Mouse (Mus musculus) CH12.LX (cell line): ENCODE results near the gene Cnot2. TPM values are rescaled to one million over a fixed set of nuclear protein-coding genes. Genes with fewer than 3 reads are reported as not detected.

Experiments
- DNase-seq: peaks from one replicate; pipeline ENCODE4 v3.0.0-alpha.2; 2013; ENCODE audit errors: extremely low read depth
- H3K27ac ChIP-seq: 2 replicates; pipeline ENCODE4 v1.5.1; 2012; ENCODE audit warnings: low read depth, mild to moderate bottlenecking, control low read depth, moderate library complexity; ENCODE audit not compliant: insufficient read depth
- H3K27me3 ChIP-seq: replicated peaks from 2 replicates; pipeline ENCODE3; 2012; ENCODE audit warnings: inconsistent platforms
- H3K36me3 ChIP-seq, 2 experiments: replicated peaks in 1 of 2; 2 replicates each; pipeline versions ENCODE3 to v1.6.1; 2012; ENCODE audit warnings: inconsistent platforms in 1 of 2, low read length in 1 of 2, mild to moderate bottlenecking in 1 of 2, mixed read lengths in 1 of 2, moderate library complexity in 1 of 2; ENCODE audit not compliant: control insufficient read depth in 1 of 2, insufficient read depth in 1 of 2
- H3K4me1 ChIP-seq, 2 experiments: 2 replicates each; pipeline ENCODE4 v1.6.1; 2012; ENCODE audit warnings: inconsistent platforms in 1 of 2, moderate library complexity in 1 of 2; ENCODE audit not compliant: insufficient read depth in 2 of 2, control insufficient read depth in 1 of 2
- H3K4me2 ChIP-seq: 2 replicates; pipeline ENCODE4 v1.6.1; 2012; ENCODE audit warnings: low read depth, mild to moderate bottlenecking, control low read depth; ENCODE audit not compliant: poor library complexity, insufficient read depth, severe bottlenecking
- H3K4me3 ChIP-seq, 3 experiments: fragments of 150-350 bp in 1 of 3; sonication (generic) in 1 of 3; replicated peaks in 1 of 3; 2 replicates each; pipeline versions ENCODE3 to v1.5.1; 2011 to 2012; ENCODE audit warnings: low read depth in 2 of 3, low read length in 2 of 3, mild to moderate bottlenecking in 2 of 3, moderate library complexity in 2 of 3, control low read depth in 1 of 3, improper control_type of control experiment in 1 of 3, inconsistent platforms in 1 of 3, mixed read lengths in 1 of 3; ENCODE audit not compliant: poor library complexity in 1 of 3
- H3K79me2 ChIP-seq: replicated peaks from 2 replicates; pipeline ENCODE4 v1.6.1; 2012; ENCODE audit warnings: mild to moderate bottlenecking, moderate library complexity; ENCODE audit not compliant: control insufficient read depth, poor library complexity, insufficient read depth, severe bottlenecking; ENCODE audit errors: extremely low read depth
- H3K9ac ChIP-seq: 2 replicates; pipeline ENCODE4 v1.6.1; 2012; ENCODE audit warnings: low read depth, mild to moderate bottlenecking, control low read depth, moderate library complexity; ENCODE audit not compliant: insufficient read depth
- H3K9me3 ChIP-seq: replicated peaks from 2 replicates; pipeline ENCODE3; 2012; ENCODE audit warnings: low read length, inconsistent platforms, mixed read lengths
- BHLHE40 ChIP-seq: IDR thresholded peaks from 2 replicates; pipeline ENCODE4 v1.6.1; 2011; ENCODE audit warnings: mild to moderate bottlenecking, low read depth, low read length, improper control_type of control experiment
- EP300 ChIP-seq: IDR thresholded peaks from 2 replicates; pipeline ENCODE4 v1.6.1; 2011; ENCODE audit warnings: low read length, improper control_type of control experiment
- ETS1 ChIP-seq: conservative IDR thresholded peaks from 2 replicates; pipeline ENCODE4 v1.6.1; 2012; ENCODE audit warnings: low read depth, mild to moderate bottlenecking, inconsistent platforms, low read length, improper control_type of control experiment, moderate library complexity
- GABPA ChIP-seq: IDR thresholded peaks from 2 replicates; pipeline ENCODE4 v1.6.1; 2012; ENCODE audit warnings: low read depth, low read length, improper control_type of control experiment, inconsistent platforms; ENCODE audit not compliant: insufficient replicate concordance
- IRF4 ChIP-seq: IDR thresholded peaks from 2 replicates; pipeline ENCODE4 v1.6.1; 2014; ENCODE audit warnings: low read depth, mild to moderate bottlenecking, inconsistent platforms, low read length, improper control_type of control experiment
- JUND ChIP-seq: conservative IDR thresholded peaks from 2 replicates; pipeline ENCODE4 v1.6.1; 2011; ENCODE audit warnings: low read depth, low read length, improper control_type of control experiment
- KAT2A ChIP-seq: IDR thresholded peaks from 2 replicates; pipeline ENCODE4 v1.6.1; 2012; ENCODE audit warnings: low read length, improper control_type of control experiment, inconsistent platforms; ENCODE audit not compliant: insufficient replicate concordance
- MAFK ChIP-seq: IDR thresholded peaks from 2 replicates; pipeline ENCODE4 v1.6.1; 2011; ENCODE audit warnings: low read length, improper control_type of control experiment; ENCODE audit not compliant: insufficient replicate concordance
- PAX5 ChIP-seq: IDR thresholded peaks from 2 replicates; pipeline ENCODE4 v1.6.1; 2012; ENCODE audit warnings: low read length, inconsistent platforms, mixed read lengths
- POLR2AphosphoS2 ChIP-seq: IDR thresholded peaks from 2 replicates; pipeline ENCODE4 v1.6.1; 2011; ENCODE audit warnings: low read depth, low read length, improper control_type of control experiment
- RCOR1 ChIP-seq: conservative IDR thresholded peaks from 2 replicates; pipeline ENCODE4 v1.6.1; 2012; ENCODE audit warnings: low read depth, mild to moderate bottlenecking, inconsistent platforms, low read length, improper control_type of control experiment
- SIN3A ChIP-seq: IDR thresholded peaks from 2 replicates; pipeline ENCODE4 v1.6.1; 2012; ENCODE audit warnings: low read length, improper control_type of control experiment, inconsistent platforms
- TCF12 ChIP-seq: IDR thresholded peaks from 2 replicates; pipeline ENCODE4 v1.6.1; 2014; ENCODE audit warnings: low read depth, mild to moderate bottlenecking, inconsistent platforms, low read length, improper control_type of control experiment
- ZC3H11A ChIP-seq: IDR thresholded peaks from 2 replicates; pipeline ENCODE4 v1.6.1; 2012; ENCODE audit warnings: low read depth, mild to moderate bottlenecking, inconsistent platforms, low read length, improper control_type of control experiment
- ZKSCAN1 ChIP-seq: IDR thresholded peaks from 2 replicates; pipeline ENCODE4 v1.6.1; 2012; ENCODE audit warnings: low read depth, inconsistent platforms, low read length, improper control_type of control experiment, borderline replicate concordance
- ZNF384 ChIP-seq: IDR thresholded peaks from 2 replicates; pipeline ENCODE4 v1.6.1; 2012; ENCODE audit warnings: low read depth, low read length, improper control_type of control experiment, inconsistent platforms
- dilution Hi-C: fragments of 300-500 bp; cut with MboI; formaldehyde crosslinking; loops from 2 replicates; pipeline ENCODE4 v1.14.3; 2020; ENCODE audit warnings: low sequenced_read_pairs; ENCODE audit not compliant: extremely low pct_unique_long_range_greater_than_20kb, extremely low pct_ligation_motif_present
- in situ Hi-C: fragments of 300-500 bp; cut with MboI; formaldehyde crosslinking; loops from 3 replicates; pipeline ENCODE4 v1.14.3; 2019; ENCODE audit warnings: low sequenced_read_pairs, low pct_ligation_motif_present, low pct_unique_long_range_greater_than_20kb, mixed read lengths
- polyA plus RNA-seq: library from polyadenylated mRNA; unstranded; fragments of >175 nt; gene quantifications from 2 replicates; pipeline ENCODE4 v1.2.1, GENCODE M21; 2012; ENCODE audit warnings: low read depth; ENCODE audit not compliant: insufficient read length
- total RNA-seq, 2 experiments: library from RNA; depleted of rRNA; stranded (reverse); fragments of 300-350 nt in 1 of 2; fragments of >200 nt in 1 of 2; gene quantifications; 2 replicates each; pipeline ENCODE4 v1.2.3; 2012 to 2014

The Cnot2 gene
- total and polyA plus RNA-seq, 3 experiments = 69.5 to 150 (median 97.0) TPM

GRCm38 (mm10) chr10:116562731-116563480, 18.4 kb downstream of the Cnot2 start:
- DNase-seq = no peak
- Histone ChIP-seq H3K36me3 (peaks cover 0 to 3% of the 10 kb centered on the region in 2 experiments), H3K79me2 (peaks cover 69% of the 10 kb centered on the region), H3K4me3 (peak overlapping the region in 1 of 3 experiments; percentile 52), H3K9me3 (no peaks in the 10 kb centered on the region), H3K4me1 (peaks cover 10 to 59% of the 10 kb centered on the region in 2 experiments), H3K9ac (peak overlapping the region; percentile 48), H3K27ac (no peak overlapping the region; the same call in 1 of the 2 replicates), H3K4me2 (peak overlapping the region; percentile 99), H3K27me3 (no peaks in the 10 kb centered on the region)
- no peak for TF ChIP-seq TCF12
- no peak for TF ChIP-seq RCOR1
- TF ChIP-seq PAX5 = no peak
- no peak for TF ChIP-seq KAT2A
- TF ChIP-seq IRF4 = no peak
- TF ChIP-seq GABPA = no peak
- TF ChIP-seq POLR2AphosphoS2 = no peak
- TF ChIP-seq ZKSCAN1 = no peak
- no peak for TF ChIP-seq EP300
- TF ChIP-seq MAFK = no peak
- in situ Hi-C loops (no loop called here), dilution Hi-C loops (no loop called here)

DNA sequence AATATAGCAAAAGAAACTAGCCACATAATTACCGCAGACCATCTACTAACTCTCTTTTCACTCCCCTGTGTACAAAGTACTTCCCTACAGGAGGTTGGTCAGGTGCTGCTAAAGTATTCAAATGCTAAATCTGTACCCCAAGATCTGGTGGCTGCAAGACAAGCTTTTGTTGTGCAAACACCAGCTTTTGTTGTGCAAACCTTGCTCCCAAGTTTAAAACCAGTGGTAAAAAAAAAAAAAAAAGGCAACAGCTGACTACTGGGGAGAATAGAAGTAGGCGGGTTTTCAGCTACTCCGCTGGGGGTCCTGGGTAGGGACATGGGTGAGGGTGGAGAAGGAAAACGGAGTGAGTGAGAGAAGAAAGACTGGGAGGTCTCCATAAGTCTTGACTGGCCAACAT, 19.1 kb downstream of the Cnot2 start:
- Histone ChIP-seq H3K9ac (no peak overlapping the region), H3K9me3 (peaks cover 1% of the 10 kb centered on the region), H3K36me3 (peaks cover 0 to 9% of the 10 kb centered on the region in 2 experiments), H3K27me3 (no peaks in the 10 kb centered on the region), H3K27ac (no peak overlapping the region), H3K79me2 (peaks cover 71% of the 10 kb centered on the region), H3K4me2 (peak overlapping the region; percentile 93), H3K4me1 (peaks cover 10 to 59% of the 10 kb centered on the region in 2 experiments), H3K4me3 (peak overlapping the region in 1 of 3 experiments; percentile 13)
- in situ Hi-C loops = no loop called here
- no peak for DNase-seq
- no peak for TF ChIP-seq ZC3H11A
- TF ChIP-seq SIN3A = no peak
- peak; percentile 27; the same call in 1 of the 2 replicates for TF ChIP-seq ETS1
- TF ChIP-seq IRF4 = no peak
- peak; percentile 70; the same call in 1 of the 2 replicates for TF ChIP-seq ZNF384
- no peak for TF ChIP-seq JUND
- TF ChIP-seq BHLHE40 = peak; percentile 64; the same call in 1 of the 2 replicates
- no peak for TF ChIP-seq TCF12
- no peak for TF ChIP-seq GABPA
- dilution Hi-C loops = no loop called here
